Mouse (Mus musculus): Measurements from ENCODE around the gene Gm10188. TPM values are rescaled to one million over a fixed set of nuclear protein-coding genes. Genes with fewer than 3 reads are reported as not detected.

The Gm10188 gene
- total and polyA plus RNA-seq, 3 experiments, result not detected

GRCm38 (mm10) chr1:132190040-132190513 lies 39.5 kb downstream of the Gm10188 start:
- H3K4me3 ChIP-seq (replicated peaks in 1 of 3; ENCODE audit: low read depth in 2 of 3, low read length in 2 of 3, poor library complexity in 1 of 3), result no peak overlapping the region
- dilution Hi-C loops (cut with MboI; ENCODE audit: extremely low pct_ligation_motif_present, extremely low pct_unique_long_range_greater_than_20kb, low sequenced_read_pairs) (no loop called here), in situ Hi-C loops (cut with MboI; ENCODE audit: low pct_ligation_motif_present, low pct_unique_long_range_greater_than_20kb, low sequenced_read_pairs) (no loop called here)

GRCm38 (mm10) chr1:132189231-132189630 lies 40.3 kb downstream of the Gm10188 start:
- no peak for DNase-seq (ENCODE audit: extremely low read depth)
- TF ChIP-seq MXI1 (IDR thresholded peaks at IDR 0.05; ENCODE audit: low read depth, low read length) (no peak), MEF2A (IDR thresholded peaks at IDR 0.05; ENCODE audit: borderline replicate concordance, low read depth, low read length) (no peak), E2F4 (IDR thresholded peaks at IDR 0.05; ENCODE audit: insufficient replicate concordance, low read depth, low read length) (no peak), NRF1 (IDR thresholded peaks at IDR 0.05; ENCODE audit: low read depth, low read length) (no peak), TCF12 (IDR thresholded peaks at IDR 0.05; ENCODE audit: low read depth, low read length) (no peak), SMC3 (IDR thresholded peaks at IDR 0.05; ENCODE audit: low read depth, low read length) (no peak), ZKSCAN1 (IDR thresholded peaks at IDR 0.05; ENCODE audit: borderline replicate concordance, low read depth, low read length) (no peak), CTCF (conservative IDR thresholded peaks at IDR 0.05 in 1 of 2, IDR thresholded peaks at IDR 0.05 in 1 of 2; ENCODE audit: low read depth in 2 of 2, low read length in 2 of 2) (no peak), RCOR1 (conservative IDR thresholded peaks at IDR 0.05; ENCODE audit: low read depth, low read length) (no peak), POLR2A (IDR thresholded peaks at IDR 0.05; ENCODE audit: low read depth, low read length) (no peak), CHD2 (IDR thresholded peaks at IDR 0.05; ENCODE audit: low read length) (no peak), MAZ (IDR thresholded peaks at IDR 0.05; ENCODE audit: low read depth, low read length) (no peak), MYC (IDR thresholded peaks at IDR 0.05; ENCODE audit: low read depth, low read length) (no peak), ZNF384 (IDR thresholded peaks at IDR 0.05; ENCODE audit: low read depth, low read length) (no peak)
- dilution Hi-C loops (cut with MboI; ENCODE audit: extremely low pct_ligation_motif_present, extremely low pct_unique_long_range_greater_than_20kb, low sequenced_read_pairs) (no loop called here), in situ Hi-C loops (cut with MboI; ENCODE audit: low pct_ligation_motif_present, low pct_unique_long_range_greater_than_20kb, low sequenced_read_pairs) (no loop called here)
- H3K9ac ChIP-seq (ENCODE audit: insufficient read depth, low read depth), result no peak overlapping the region
- H3K9me3 ChIP-seq (replicated peaks; ENCODE audit: low read length), result peaks cover 3% of the 10 kb centered on the region
- H3K27ac ChIP-seq (ENCODE audit: insufficient read depth, low read depth), result no peak overlapping the region
- H3K4me3 ChIP-seq (replicated peaks in 1 of 3; ENCODE audit: low read depth in 2 of 3, low read length in 2 of 3, poor library complexity in 1 of 3), result no peak overlapping the region
- peaks cover 28% of the 10 kb centered on the region for H3K27me3 ChIP-seq (replicated peaks)
- no peaks in the 10 kb centered on the region for H3K79me2 ChIP-seq (replicated peaks; ENCODE audit: control insufficient read depth, extremely low read depth, insufficient read depth, poor library complexity, severe bottlenecking)
- no peak overlapping the region for H3K4me2 ChIP-seq (ENCODE audit: insufficient read depth, low read depth, poor library complexity, severe bottlenecking)
- peaks cover 3 to 28% of the 10 kb centered on the region in 2 experiments; a peak in 2 of 4 replicates for H3K4me1 ChIP-seq (ENCODE audit: control insufficient read depth in 1 of 2, insufficient read depth in 2 of 2)
- H3K36me3 ChIP-seq (replicated peaks in 1 of 2; ENCODE audit: control insufficient read depth in 1 of 2, insufficient read depth in 1 of 2, low read length in 1 of 2), result no peaks in the 10 kb centered on the region

More at GRCm38 (mm10) chr1:132190040-132190513, 39.5 kb downstream of the Gm10188 start:
- H3K4me1 ChIP-seq (ENCODE audit: control insufficient read depth in 1 of 2, insufficient read depth in 2 of 2), result peaks cover 3 to 37% of the 10 kb centered on the region in 2 experiments; a peak in 2 of 4 replicates
- no peak for TF ChIP-seq MEF2A (IDR thresholded peaks at IDR 0.05; ENCODE audit: borderline replicate concordance, low read depth, low read length)
- TF ChIP-seq CHD2 (IDR thresholded peaks at IDR 0.05; ENCODE audit: low read length), result no peak
- no peak for TF ChIP-seq HCFC1 (IDR thresholded peaks at IDR 0.05; ENCODE audit: low read depth, low read length)
- TF ChIP-seq MXI1 (IDR thresholded peaks at IDR 0.05; ENCODE audit: low read depth, low read length), result no peak
- TF ChIP-seq TCF12 (IDR thresholded peaks at IDR 0.05; ENCODE audit: low read depth, low read length), result no peak
- TF ChIP-seq JUND (conservative IDR thresholded peaks at IDR 0.05; ENCODE audit: low read depth, low read length), result no peak
- TF ChIP-seq CTCF (conservative IDR thresholded peaks at IDR 0.05 in 1 of 2, IDR thresholded peaks at IDR 0.05 in 1 of 2; ENCODE audit: low read depth in 2 of 2, low read length in 2 of 2), result no peak
- TF ChIP-seq SIN3A (IDR thresholded peaks at IDR 0.05; ENCODE audit: low read length), result no peak
- TF ChIP-seq ZKSCAN1 (IDR thresholded peaks at IDR 0.05; ENCODE audit: borderline replicate concordance, low read depth, low read length), result no peak
- TF ChIP-seq EP300 (IDR thresholded peaks at IDR 0.05; ENCODE audit: low read length), result no peak
- TF ChIP-seq SMC3 (IDR thresholded peaks at IDR 0.05; ENCODE audit: low read depth, low read length), result no peak
- TF ChIP-seq E2F4 (IDR thresholded peaks at IDR 0.05; ENCODE audit: insufficient replicate concordance, low read depth, low read length), result no peak
- no peak for TF ChIP-seq NELFE (IDR thresholded peaks at IDR 0.05; ENCODE audit: low read depth, low read length)
- peaks cover 3% of the 10 kb centered on the region for H3K9me3 ChIP-seq (replicated peaks; ENCODE audit: low read length)
- no peaks in the 10 kb centered on the region for H3K36me3 ChIP-seq (replicated peaks in 1 of 2; ENCODE audit: control insufficient read depth in 1 of 2, insufficient read depth in 1 of 2, low read length in 1 of 2)
- no peak for DNase-seq (ENCODE audit: extremely low read depth)
- H3K27ac ChIP-seq (ENCODE audit: insufficient read depth, low read depth), result no peak overlapping the region
- no peak overlapping the region for H3K9ac ChIP-seq (ENCODE audit: insufficient read depth, low read depth)
- H3K79me2 ChIP-seq (replicated peaks; ENCODE audit: control insufficient read depth, extremely low read depth, insufficient read depth, poor library complexity, severe bottlenecking), result no peaks in the 10 kb centered on the region
- no peak overlapping the region for H3K4me2 ChIP-seq (ENCODE audit: insufficient read depth, low read depth, poor library complexity, severe bottlenecking)
- peaks cover 26% of the 10 kb centered on the region for H3K27me3 ChIP-seq (replicated peaks)
